Mouse (Mus musculus): ENCODE results near the gene Rfwd3.
"Not testable (repeated sequence)": the region's sequence is repeated elsewhere in the genome, so short reads cannot be mapped to it uniquely, and the experiment has no call there.

Gene Rfwd3

GRCm38 (mm10) chr8:111285603-111286002 lies 14.4 kb downstream of the Rfwd3 start:
- no peak for DNase-seq (ENCODE audit: low spot score)

- DNase-seq (ENCODE audit: low spot score): no peak
Measured at GRCm38 (mm10) chr8:111282093-111282492, 17.9 kb downstream of the Rfwd3 start.

DNA sequence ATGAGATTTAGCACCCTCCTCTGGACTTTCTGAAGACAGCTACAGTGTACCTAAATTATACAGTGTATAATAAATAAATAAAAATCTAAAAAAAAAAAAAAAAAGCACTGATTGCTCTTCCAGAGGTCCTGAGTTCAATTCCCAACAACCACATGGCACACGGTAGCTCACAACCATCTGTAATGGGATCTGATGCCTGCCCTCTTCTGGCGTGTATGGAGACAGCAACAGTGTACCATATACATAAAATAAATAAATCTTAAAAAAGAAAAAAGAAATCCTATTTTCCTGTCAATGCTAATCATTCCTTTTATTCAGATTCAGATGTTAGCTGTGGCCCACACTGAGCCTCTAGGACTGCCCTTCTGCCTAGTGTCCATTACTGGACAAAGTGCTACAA lies 31.7 kb downstream of the Rfwd3 start:
- no peak for DNase-seq (ENCODE audit: low spot score)

DNA sequence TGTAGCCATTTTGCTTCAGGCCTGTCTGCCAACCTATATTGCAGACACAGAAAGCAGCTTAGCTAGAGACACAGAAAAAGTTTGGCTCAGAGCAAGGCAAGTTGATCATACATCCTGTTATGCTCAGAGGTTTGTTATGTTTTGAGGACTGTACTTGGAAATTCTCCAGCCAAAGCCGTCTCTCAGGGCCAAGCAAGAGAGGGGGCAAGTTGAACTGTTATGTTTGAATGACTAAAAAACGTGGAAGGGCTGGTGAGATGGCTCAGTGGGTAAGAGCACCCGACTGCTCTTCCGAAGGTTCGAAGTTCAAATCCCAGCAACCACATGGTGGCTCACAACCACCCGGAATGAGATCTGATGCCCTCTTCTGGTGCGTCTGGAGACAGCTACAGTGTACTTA lies 33.9 kb downstream of the Rfwd3 start:
- DNase-seq (ENCODE audit: low spot score): not testable (repeated sequence)

GRCm38 (mm10) chr8:111264693-111265220 lies 35.3 kb downstream of the Rfwd3 start:
- no peak for DNase-seq (ENCODE audit: low spot score)

GRCm38 (mm10) chr8:111261981-111262381 lies 38.0 kb downstream of the Rfwd3 start:
- no peak for DNase-seq (ENCODE audit: low spot score)

- no peak for DNase-seq (ENCODE audit: low spot score)
Measured at GRCm38 (mm10) chr8:111260251-111260650, 39.8 kb downstream of the Rfwd3 start.

GRCm38 (mm10) chr8:111259408-111259741 lies 40.6 kb downstream of the Rfwd3 start:
- DNase-seq (ENCODE audit: low spot score): no peak

GRCm38 (mm10) chr8:111258631-111259407 lies 41.2 kb downstream of the Rfwd3 start, which contains the start of gene Glg1:
Gene Glg1, minus strand, starts transcription at chr8:111259216.
- peak; percentile 93 for DNase-seq (ENCODE audit: low spot score)

DNA sequence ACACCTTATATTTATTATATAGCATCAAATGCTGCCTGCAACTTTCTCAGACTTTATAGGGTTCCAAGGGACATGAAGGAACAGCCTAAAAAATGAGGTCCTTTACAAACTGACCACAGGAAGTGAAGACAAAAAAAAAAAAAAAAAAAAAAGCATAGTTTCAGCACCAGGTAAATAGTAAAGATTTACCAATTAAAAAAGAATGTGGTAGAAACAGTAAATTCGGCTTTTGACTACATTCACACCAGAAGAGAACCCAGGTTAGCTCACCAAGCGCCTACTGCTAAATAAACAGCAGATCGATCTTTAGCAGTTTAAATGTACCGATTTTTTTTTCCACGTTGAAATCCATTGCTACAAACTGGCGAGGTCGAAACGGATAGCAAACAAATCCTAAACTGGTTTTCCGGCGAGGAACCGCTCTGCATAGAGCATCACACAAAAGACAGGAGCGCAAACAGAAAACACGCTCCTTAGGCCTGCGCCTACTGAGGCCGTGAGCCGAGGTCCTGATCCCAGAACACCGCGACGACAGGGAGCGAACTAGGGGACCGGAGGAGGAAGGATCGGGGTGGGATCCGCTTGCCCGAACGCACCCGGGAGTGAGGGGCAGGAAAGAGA lies 41.9 kb downstream of the Rfwd3 start:
- no peak for DNase-seq (ENCODE audit: low spot score)

DNA sequence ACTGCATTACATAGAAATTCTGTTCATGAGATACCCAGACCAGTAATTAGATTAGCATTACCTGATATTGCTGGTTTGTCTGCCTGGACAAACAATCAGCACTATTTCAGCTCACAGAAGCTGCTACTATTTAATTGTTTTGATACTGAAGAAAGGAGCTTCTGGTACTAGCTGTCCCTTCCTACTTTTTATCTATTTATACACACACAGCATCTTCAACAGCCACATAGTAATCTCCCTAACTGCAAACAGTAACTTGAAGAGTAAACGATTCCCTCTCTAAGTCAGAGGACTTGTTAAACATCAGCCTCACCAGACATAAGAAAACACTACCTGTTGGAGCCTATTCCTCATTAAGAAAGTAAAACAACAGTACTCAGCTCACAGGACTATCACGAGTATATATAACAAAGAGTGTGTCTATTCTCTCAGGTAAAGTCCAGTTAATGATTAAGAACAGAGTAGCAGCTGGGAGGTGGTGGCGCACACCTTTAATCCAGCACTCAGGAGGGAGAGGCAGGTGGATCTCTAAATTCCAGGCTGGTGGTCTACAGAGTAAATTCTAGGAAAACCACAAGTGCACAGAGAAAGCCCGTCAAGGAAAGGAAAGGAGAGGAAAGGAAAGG lies 47.4 kb downstream of the Rfwd3 start:
- DNase-seq (ENCODE audit: low spot score): no peak

- DNase-seq (ENCODE audit: low spot score): no peak
Measured at GRCm38 (mm10) chr8:111250111-111250510, 49.9 kb downstream of the Rfwd3 start.

DNA sequence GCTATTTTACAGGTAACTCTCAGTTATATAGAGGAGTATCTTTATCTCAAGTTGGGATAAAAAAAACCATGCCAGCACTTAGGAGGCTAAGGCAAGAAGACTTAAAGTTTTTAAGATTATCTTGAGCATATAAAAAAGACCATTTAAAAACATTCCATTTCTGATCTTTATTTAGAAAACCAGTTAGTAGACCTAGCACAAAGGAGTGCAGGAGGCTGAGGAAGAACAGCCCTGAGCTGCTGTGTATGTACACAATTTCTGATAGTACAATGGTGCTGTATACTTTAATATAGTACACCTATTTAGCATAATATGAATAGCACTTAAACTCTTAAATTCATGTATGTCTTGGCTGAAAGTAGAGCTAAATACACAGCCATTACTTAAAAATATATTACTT lies 51.9 kb downstream of the Rfwd3 start:
- DNase-seq (ENCODE audit: low spot score): no peak

DNA sequence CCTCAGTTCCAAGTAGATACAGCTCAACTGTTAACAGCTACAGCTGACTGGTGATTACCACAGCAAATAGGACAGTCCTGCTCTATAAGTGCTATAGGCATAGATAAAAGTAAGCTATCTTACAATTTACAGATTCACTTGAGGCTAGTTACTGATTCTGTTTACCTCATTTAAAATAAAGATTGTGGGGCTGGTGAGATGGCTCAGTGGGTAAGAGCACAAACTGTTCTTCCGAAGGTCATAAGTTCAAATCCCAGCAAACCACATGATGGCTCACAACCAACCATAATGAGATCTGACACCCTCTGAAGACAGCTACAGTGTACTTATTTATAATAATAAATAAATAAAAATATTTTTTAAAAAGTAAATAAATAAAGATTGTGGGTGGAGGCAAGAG lies 53.2 kb downstream of the Rfwd3 start:
- DNase-seq (ENCODE audit: low spot score): not testable (repeated sequence)

- DNase-seq (ENCODE audit: low spot score): no peak
Measured at GRCm38 (mm10) chr8:111246287-111246830, 53.7 kb downstream of the Rfwd3 start.

- DNase-seq (ENCODE audit: low spot score): no peak
Measured at GRCm38 (mm10) chr8:111237301-111237700, 62.7 kb downstream of the Rfwd3 start.

GRCm38 (mm10) chr8:111233730-111234129 lies 66.3 kb downstream of the Rfwd3 start:
- no peak for DNase-seq (ENCODE audit: low spot score)

GRCm38 (mm10) chr8:111224153-111224552 lies 75.9 kb downstream of the Rfwd3 start:
- DNase-seq (ENCODE audit: low spot score): no peak
